Mouse (Mus musculus) neural tube, embryonic 12.5 days (tissue): Measurements from ENCODE around the gene Pwp1. TPM values are rescaled to one million over a fixed set of nuclear protein-coding genes. Genes with fewer than 3 reads are reported as not detected.
"Not testable (repeated sequence)": the region's sequence is repeated elsewhere in the genome, so short reads cannot be mapped to it uniquely, and the experiment has no call there.

Experiments used
- ATAC-seq: fragments of 200-750 bp; cut with Nextera tagmentation; 2 replicates; pipeline ENCODE4 v1.8.0; 2017; ENCODE audit warnings: low read depth, mild to moderate bottlenecking, moderate TSS enrichment, moderate library complexity; ENCODE audit not compliant: low FRiP score
- H3K27ac ChIP-seq: fragments of 300-500 bp; sonication (generic); 2 replicates; pipeline ENCODE4 v1.5.1; 2016
- H3K27me3 ChIP-seq: fragments of 300-500 bp; sonication (generic); replicated peaks from 2 replicates; pipeline ENCODE4 v1.6.1; 2016; ENCODE audit warnings: mild to moderate bottlenecking
- H3K36me3 ChIP-seq: fragments of 300-500 bp; sonication (generic); 2 replicates; pipeline ENCODE4 v1.6.1; 2016; ENCODE audit warnings: mild to moderate bottlenecking
- H3K4me1 ChIP-seq: fragments of 300-500 bp; sonication (generic); 2 replicates; pipeline ENCODE4 v1.6.1; 2016
- H3K4me2 ChIP-seq: fragments of 300-500 bp; sonication (generic); replicated peaks from 2 replicates; pipeline ENCODE4 v1.6.1; 2016; ENCODE audit warnings: mild to moderate bottlenecking
- H3K4me3 ChIP-seq: fragments of 300-500 bp; sonication (generic); 2 replicates; pipeline ENCODE4 v1.5.1; 2016
- H3K9ac ChIP-seq: fragments of 300-500 bp; sonication (generic); 2 replicates; pipeline ENCODE4 v1.6.1; 2016; ENCODE audit warnings: mild to moderate bottlenecking
- H3K9me3 ChIP-seq: fragments of 300-500 bp; sonication (generic); 2 replicates; pipeline ENCODE4 v1.6.1; 2016; ENCODE audit warnings: mild to moderate bottlenecking
- WGBS: fragments of 180-500 bp; shearing (Covaris S2); methylation state at CpG from one replicate; pipeline ENCODE4 v1.1.7; 2016; 5-methylcytosine and 5-hydroxymethylcytosine counted together
- polyA plus RNA-seq: library from polyadenylated mRNA; unstranded; fragments of >200 nt; fragmentation: Nextera tagmentation; extraction: Ambion mirVana; gene quantifications from 2 replicates; pipeline ENCODE4 v1.2.1, GENCODE M21; 2016

Gene Pwp1
- polyA plus RNA-seq: 75.0 and 76.8 TPM in 2 replicates

DNA sequence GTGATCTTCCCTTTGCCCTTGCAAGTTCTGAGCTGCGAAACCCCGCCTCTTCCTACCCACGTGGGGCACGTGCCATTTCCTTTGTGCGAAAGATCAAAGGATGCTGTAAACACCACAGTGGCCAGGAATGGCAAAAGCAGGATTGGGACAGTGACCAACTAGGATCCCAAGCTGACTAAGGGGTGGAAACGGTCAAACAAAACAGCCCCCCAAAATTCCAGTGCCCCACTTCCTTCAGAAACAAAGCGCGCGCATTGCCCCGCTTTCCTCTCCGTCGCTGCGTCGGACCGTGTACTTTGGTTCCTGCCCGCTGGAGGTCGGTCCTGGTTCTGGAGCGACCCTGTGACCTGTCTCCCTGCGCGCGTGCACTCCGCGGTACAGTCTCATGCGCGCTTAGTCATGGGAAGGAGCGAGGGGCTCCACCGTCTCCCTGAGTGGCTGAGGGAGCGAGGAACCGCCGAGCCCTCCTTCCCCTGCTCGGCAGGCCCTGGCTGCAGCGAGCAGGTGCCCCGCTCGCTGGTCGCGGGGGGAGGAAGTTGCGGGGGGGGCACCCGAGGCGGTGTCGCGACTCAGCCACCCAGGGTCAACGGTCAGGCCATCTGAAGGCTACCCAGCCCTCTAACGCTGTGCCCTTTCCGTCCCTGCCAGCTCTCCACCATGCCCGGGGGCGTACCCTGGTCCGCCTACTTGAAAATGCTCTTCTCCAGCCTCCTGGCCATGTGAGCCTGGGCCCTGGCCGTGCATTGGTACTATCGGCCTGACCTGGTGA lies at the start of gene Pwp1:
Gene Pwp1 (plus strand): TSS at position 410 of the 769 bp plus-strand sequence.
- ATAC-seq: peak; percentile 95
- H3K36me3 ChIP-seq, H3K27ac ChIP-seq, H3K4me1 ChIP-seq, H3K9me3 ChIP-seq, H3K27me3 ChIP-seq: not testable (repeated sequence)
- Histone ChIP-seq H3K4me3 (peak within 1 kb of the TSS; percentile 51), H3K9ac (peak within 1 kb of the TSS; percentile 70), H3K4me2 (peak within 1 kb of the TSS; percentile 81)
- 2% methylated on average over 45 of the region's 49 CpGs for WGBS

DNA sequence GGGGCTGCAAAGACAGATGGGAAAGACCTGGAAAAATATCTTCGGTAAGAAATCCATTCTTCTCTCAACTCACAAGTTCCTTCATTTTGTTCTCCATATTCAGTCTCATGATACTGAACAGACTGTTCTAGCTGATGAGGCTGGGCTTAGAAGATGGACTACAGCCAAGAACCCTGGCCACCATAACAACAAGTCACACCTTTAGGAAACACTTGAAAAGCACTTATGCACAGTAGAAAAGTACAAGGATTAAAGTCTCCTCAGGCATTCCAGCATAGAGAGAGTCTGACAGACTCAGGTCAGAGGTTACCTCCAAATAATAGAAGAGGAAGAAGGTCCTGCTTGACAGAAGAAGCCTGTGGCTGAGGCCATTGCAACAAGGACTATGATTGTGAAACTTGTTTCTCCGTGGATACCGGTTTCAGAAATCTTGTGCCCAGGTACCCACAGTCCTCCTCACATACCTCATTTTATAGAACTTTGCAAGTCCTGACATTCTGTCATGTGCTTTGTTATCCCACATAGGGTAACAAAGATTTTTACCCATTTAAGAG lies 7.1 kb upstream of the Pwp1 start:
- not testable (repeated sequence) for H3K27ac ChIP-seq, H3K4me3 ChIP-seq, H3K27me3 ChIP-seq, ATAC-seq, H3K9ac ChIP-seq, H3K36me3 ChIP-seq, H3K4me1 ChIP-seq, H3K4me2 ChIP-seq, H3K9me3 ChIP-seq
- 95% methylated on average over 1 of the region's 3 CpGs for WGBS

DNA sequence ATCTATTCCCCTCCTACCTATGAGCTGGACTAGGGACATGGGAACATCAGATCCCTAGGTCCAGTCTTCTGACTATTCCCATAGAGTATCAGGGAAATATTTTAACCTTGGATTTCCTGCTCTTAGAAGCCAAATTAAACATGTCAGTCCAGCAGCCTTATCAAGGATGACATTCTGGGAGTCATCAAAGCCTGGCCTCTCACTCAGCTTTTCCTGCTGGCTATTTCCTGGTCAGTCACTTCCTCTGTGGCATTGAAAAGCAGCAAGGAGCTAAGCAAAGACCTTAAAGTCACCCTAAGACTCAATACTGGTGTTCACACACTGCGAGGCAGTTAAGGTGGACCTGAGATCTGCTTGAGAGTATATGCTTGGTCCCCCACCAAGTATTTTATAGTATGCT lies 5.5 kb upstream of the Pwp1 start:
- not testable (repeated sequence) for H3K27me3 ChIP-seq, H3K36me3 ChIP-seq, H3K4me1 ChIP-seq, H3K4me3 ChIP-seq, ATAC-seq, H3K4me2 ChIP-seq, H3K27ac ChIP-seq, H3K9me3 ChIP-seq, H3K9ac ChIP-seq
- WGBS: 83% methylated on average over 1 of the region's 1 CpGs

DNA sequence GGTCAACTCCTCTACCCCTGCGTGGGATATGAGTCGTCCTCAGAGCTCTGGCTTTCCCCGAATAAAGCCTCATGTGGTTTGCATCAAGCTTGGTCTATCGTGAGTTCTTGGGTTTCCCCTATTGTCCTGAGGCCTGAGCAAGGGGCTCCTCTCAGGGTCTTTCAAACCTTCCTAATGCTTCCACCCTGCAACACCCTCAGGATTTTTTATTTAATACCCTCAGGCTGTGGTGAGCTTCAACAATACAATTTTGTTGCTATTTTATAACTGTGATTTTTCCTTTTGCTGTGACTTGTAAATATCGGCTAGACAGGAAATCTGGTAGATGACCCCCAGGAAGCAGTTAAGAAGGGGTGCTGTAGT lies 591 bp upstream of the Pwp1 start:
- 62% methylated on average over 5 of the region's 5 CpGs for WGBS
- not testable (repeated sequence) for H3K4me3 ChIP-seq, H3K9me3 ChIP-seq, H3K36me3 ChIP-seq, H3K4me1 ChIP-seq, H3K9ac ChIP-seq, H3K27me3 ChIP-seq, H3K27ac ChIP-seq
- peak overlapping the region; percentile 81 for H3K4me2 ChIP-seq
- ATAC-seq: peak; percentile 45; the same call in 1 of the 2 replicates

DNA sequence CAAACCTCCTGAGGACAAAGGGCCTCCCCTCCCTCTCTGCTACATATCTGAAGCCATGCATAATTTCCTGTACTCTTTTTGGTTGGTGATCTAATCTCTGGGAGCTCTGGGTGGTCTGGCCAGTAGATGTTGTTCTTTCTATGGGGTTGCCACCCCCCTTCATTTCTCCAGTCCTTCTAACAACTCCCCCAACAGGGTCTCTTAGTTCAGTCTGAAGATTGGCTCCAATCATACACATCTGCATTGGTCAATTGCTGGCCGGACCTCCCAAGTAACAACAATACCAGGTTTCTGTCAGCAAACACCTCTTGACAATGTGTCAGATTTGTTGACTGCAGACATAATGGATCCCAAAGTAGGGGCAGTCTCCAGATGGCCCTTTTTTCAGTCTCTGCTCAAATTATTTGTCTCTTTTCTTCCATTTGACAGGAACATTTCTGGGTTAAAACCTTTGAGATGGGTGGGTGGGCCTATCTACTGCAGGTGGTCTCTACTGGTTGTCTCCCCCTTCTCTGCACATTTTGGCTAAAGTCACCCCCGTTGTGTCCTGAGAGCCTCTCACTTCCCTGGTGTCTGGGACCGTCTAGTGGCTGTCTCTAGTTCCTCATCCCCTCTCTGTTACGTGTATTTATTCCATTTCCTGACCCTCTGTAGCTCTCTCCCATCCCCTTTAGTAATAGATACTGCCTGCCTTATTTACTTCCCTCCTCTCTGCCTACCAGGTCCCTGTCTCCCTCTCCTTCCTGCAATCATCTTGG lies 17.0 kb downstream of the Pwp1 start:
- Histone ChIP-seq H3K36me3 (no peaks in the 10 kb centered on the region), H3K4me3 (no peak overlapping the region), H3K4me2 (no peak overlapping the region), H3K9me3 (no peaks in the 10 kb centered on the region), H3K27ac (no peak overlapping the region), H3K27me3 (no peaks in the 10 kb centered on the region), H3K9ac (no peak overlapping the region), H3K4me1 (no peaks in the 10 kb centered on the region)
- 79% methylated on average over 4 of the region's 4 CpGs for WGBS
- no peak for ATAC-seq

DNA sequence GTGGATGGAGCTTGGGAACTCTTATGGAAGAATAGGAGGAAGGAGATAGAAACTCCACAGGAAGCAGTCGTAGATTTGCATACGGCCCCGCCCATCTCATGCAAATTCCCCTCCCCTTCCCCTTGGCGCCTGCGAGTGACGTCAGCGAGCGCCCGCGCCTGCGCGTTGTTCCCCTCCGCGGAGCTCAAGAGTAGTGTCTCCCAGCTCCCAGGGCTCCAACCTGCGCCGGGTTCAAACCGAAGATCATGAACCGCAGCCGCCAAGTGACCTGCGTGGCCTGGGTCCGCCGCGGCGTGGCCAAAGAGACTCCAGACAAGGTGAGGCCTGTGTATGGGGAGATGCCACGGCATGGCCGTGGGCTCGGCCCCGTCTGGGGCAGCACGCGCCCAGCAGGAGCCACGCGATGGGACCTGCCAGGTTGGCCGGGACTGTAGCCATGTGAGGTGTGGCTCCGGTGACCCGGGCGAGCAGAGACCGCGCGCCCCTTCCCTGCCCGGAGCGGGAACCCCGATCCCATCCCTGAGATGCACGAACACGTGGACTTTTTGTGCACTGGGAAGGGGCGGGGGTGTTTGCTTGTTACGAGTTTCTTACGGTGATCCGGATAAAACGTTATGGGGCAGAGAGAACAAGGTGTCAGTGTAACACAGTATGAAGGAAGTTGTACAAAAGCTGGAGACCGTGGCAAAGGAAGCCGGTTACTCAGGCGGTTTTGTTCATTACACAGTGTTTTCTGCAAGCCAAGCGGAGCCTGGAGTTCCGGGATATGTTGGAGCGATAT lies 42.6 kb downstream of the Pwp1 start:
- Histone ChIP-seq H3K27me3 (no peaks in the 10 kb centered on the region), H3K9ac (peak overlapping the region; percentile 84), H3K27ac (no peak overlapping the region), H3K4me1 (peaks cover 13% of the 10 kb centered on the region), H3K36me3 (peaks cover 26% of the 10 kb centered on the region), H3K4me3 (peak overlapping the region; percentile 97), H3K4me2 (peak overlapping the region; percentile 88), H3K9me3 (no peaks in the 10 kb centered on the region)
- WGBS: under 1% methylated on average over 55 of the region's 55 CpGs
- peak; percentile 95 for ATAC-seq

DNA sequence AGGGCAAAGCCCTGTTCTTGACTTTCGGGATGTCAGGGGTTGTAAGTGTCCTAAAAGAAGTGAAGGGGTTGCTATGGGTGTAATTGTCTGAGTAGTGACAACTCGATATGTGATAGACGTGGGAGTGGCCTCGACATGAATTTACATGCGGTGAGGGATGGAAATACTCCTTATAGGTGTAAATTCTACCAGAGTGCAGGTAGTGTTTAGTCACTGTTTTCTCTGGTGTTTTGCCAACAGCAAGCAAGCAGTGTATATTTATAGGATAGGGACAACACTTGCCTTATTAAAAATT lies 43.1 kb downstream of the Pwp1 start:
- Histone ChIP-seq H3K4me2 (peak overlapping the region; percentile 88), H3K4me1 (peaks cover 13% of the 10 kb centered on the region), H3K9ac (peak overlapping the region; percentile 84), H3K27me3 (no peaks in the 10 kb centered on the region), H3K4me3 (peak overlapping the region; percentile 97), H3K9me3 (no peaks in the 10 kb centered on the region), H3K27ac (no peak overlapping the region), H3K36me3 (peaks cover 31% of the 10 kb centered on the region)
- no peak for ATAC-seq
- 6% methylated on average over 5 of the region's 5 CpGs for WGBS

DNA sequence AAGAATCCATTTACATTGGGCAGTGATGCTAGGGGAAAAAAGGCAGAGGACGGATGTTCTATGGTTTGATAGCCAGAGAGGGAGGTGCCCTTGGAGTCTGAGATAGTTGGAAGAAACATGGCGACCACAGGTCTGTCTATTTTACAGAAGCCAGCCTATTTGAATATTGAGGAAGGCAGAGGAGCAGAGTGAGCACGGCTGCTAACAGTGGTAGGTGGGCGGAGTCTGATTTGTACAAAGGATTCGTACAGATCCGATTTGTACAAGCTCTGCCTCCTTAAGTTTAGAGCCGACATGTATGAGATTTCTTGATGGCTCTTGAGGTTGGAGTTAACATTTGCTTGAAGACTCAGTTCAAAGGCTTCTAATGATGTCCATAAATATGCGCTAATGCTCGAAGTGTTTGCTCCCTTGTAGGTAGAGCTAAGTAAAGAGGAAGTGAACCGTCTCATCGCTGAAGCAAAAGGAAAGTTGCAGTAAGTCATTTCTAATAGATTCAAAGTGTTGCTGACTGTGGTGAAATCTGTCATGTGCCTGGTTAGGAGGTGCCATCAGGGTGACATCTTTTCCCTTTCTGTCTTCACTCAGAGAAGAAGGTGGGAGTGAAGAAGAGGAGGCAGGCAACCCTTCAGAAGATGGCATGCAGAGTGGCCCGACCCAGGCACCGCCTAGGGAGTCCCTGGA lies 44.7 kb downstream of the Pwp1 start:
- H3K9ac ChIP-seq: no peak overlapping the region
- peaks cover 44% of the 10 kb centered on the region for H3K36me3 ChIP-seq

DNA sequence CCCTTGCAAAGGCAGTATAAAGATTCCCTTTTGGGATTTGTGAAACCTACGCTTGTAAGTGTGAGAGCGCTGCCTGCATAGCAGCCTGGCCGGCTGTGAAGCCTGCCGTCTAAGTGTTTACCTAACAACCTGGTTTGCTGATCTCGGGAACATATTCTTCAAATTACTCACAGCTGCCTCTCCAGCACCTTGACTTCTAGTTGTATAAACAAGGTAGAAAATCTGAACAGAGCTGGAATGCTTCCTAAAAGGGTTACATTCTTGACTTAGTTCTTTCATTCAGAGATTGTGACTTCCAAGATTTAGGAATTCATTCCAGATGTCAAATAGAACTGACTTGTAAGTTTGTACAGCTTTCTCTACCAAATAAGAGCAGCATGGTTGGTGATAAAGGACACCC lies 46.5 kb downstream of the Pwp1 start:
- peaks cover 53% of the 10 kb centered on the region for H3K36me3 ChIP-seq
- H3K27ac ChIP-seq: no peak overlapping the region
- H3K4me1 ChIP-seq: peaks cover 13% of the 10 kb centered on the region
- H3K9me3 ChIP-seq: no peaks in the 10 kb centered on the region
- 93% methylated on average over 5 of the region's 5 CpGs for WGBS
- no peak overlapping the region for H3K4me3 ChIP-seq
- no peak for ATAC-seq
- no peaks in the 10 kb centered on the region for H3K27me3 ChIP-seq
- no peak overlapping the region for H3K9ac ChIP-seq
- no peak overlapping the region for H3K4me2 ChIP-seq

More for the DNA sequence above, 44.7 kb downstream of the Pwp1 start:
- Histone ChIP-seq H3K9me3 (no peaks in the 10 kb centered on the region), H3K27me3 (no peaks in the 10 kb centered on the region), H3K4me1 (peaks cover 13% of the 10 kb centered on the region), H3K4me2 (no peak overlapping the region), H3K27ac (no peak overlapping the region), H3K4me3 (no peak overlapping the region)
- ATAC-seq: no peak
- 91% methylated on average over 13 of the region's 13 CpGs for WGBS

DNA sequence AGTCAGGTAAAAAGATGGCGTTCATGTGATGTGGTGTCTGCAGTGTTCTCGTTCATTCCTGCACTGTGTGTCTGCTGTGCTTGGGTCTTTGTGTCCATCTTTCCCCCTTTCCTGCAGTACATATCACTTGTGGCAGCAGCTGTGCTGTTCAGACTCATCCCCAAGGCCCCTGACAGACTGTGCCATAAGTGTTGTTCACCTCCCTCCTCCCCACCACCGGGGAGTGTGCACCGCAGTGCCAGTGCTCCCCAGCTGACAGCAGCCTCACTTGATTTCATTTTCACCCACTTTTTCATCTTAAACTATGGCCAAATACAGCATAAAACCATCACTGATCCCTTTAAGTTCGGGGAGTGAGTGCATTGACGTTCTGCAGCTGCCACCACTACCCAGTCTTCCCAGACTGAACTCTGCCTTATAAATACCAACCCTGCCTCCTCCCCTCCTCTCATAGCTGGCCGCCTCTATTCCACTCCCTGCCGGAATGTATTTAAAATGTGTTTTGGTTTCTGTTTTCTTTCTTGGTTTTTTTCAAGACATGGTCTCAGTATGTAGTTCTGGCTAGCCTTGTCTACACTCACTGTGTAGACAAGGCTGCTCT lies 50.7 kb downstream of the Pwp1 start:
- no peak for ATAC-seq
- Histone ChIP-seq H3K9ac (no peak overlapping the region), H3K27ac (no peak overlapping the region), H3K4me3 (no peak overlapping the region), H3K27me3 (no peaks in the 10 kb centered on the region), H3K4me2 (no peak overlapping the region), H3K4me1 (no peaks in the 10 kb centered on the region), H3K9me3 (no peaks in the 10 kb centered on the region), H3K36me3 (peaks cover 75% of the 10 kb centered on the region)
- 95% methylated on average over 8 of the region's 8 CpGs for WGBS

DNA sequence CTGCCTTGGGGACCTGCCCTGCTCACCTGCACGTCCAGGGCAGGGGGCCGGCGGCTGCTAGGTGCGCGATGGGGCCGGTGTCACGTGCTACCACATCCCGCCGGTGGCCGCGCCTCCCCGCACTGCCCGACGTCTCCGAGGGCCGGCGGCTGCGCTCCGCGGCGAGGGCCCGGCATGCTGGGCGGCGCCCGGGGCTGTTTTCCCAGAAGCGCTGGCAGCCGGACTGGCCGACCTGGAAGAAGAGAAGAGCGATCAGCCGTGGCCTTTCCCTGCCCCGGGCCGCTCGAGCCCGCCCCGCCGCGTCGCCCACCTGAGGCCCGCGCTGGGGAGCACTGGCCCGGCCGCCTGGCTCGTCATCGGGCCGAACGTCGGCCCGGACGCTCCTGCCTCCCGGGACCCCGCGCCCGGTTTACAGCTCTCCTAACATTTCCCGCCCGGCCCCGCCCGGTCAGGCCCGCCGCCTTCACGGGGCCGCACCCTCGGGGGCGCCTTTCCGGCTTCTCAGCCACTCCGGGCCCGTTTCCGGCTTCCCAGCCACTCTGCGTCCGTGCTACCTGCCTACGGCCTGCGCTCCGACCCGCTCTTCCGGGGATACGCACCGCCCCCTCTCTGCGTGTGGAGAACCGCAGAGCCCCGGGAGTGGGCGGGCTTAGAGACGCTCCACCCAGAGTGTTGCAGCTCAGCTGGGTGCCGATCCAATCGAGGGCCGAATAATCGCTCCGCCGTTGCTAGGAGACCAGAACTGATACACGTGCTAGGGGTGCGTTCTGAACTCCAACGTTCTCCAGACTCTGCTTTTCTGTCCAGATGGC lies 87.4 kb downstream of the Pwp1 start, which contains the start of gene Prdm4:
Gene Prdm4 (minus strand): TSS at position 645 of the 812 bp plus-strand sequence.
- peaks cover 10% of the 10 kb centered on the region for H3K4me1 ChIP-seq
- peak within 1 kb of the TSS; percentile 87 for H3K9ac ChIP-seq

More for the DNA sequence above, 87.4 kb downstream of the Pwp1 start, which contains the start of gene Prdm4:
- peak within 1 kb of the TSS; percentile 59; the same call in 1 of the 2 replicates for H3K27ac ChIP-seq
- ATAC-seq: peak; percentile 99
- no peaks in the 10 kb centered on the region for H3K9me3 ChIP-seq
- H3K27me3 ChIP-seq: no peaks in the 10 kb centered on the region; the same call in 1 of the 2 replicates
- WGBS: under 1% methylated on average over 78 of the region's 90 CpGs
- peak within 1 kb of the TSS; percentile 61 for H3K4me2 ChIP-seq
- peak within 1 kb of the TSS; percentile 98 for H3K4me3 ChIP-seq
- peaks cover 27% of the 10 kb centered on the region for H3K36me3 ChIP-seq
